8 mouse cellular contexts compared by ENCODE assay signal in the genomic region with DNA sequence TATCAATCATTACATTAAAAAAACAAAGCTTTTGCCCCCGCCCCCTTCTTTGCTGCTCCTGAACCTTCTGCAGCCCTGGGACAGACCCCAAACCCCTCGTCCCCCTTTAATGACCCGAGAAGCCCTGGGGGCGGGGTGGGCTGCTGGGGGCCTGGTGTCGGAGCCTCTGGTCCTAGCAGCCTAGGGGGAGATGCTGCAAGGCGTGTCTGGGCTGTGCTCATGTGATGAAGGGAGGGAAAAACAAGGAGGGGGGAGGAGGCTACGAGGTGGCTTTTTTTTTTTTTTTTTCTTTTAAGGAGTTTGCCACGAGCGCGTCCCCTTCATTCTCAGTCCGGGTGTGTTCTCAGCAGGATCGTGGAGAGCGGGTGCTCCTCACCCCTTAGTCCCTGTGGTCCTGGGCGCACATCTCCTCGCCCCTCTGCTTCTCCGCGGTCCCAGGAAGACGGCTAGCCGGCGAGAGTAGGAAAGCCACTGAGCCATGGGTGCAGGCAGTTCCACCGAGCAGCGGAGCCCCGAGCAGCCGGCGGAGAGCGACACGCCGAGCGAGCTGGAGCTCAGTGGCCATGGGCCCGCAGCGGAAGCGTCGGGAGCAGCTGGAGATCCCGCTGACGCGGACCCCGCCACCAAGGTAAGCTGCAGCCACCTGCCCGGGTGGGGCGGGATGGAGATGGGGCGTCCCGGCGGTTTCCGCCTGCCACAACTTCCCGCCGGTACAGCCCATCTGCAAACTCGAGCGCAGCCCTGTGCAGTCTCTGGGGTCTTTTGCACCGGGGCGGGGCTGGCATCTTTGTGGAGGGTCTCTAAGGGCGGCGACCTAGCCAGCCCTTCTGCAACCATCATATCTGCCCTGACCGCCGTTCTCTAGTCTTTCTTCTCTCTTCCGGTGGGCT. TPM values are rescaled to one million over a fixed set of nuclear protein-coding genes. Genes with fewer than 3 reads are reported as not detected.
DNase-seq lines count a peak whose midpoint lies in the region; ATAC-seq and TF ChIP-seq lines count a peak whose summit lies in the region.

A gene (plus strand): TSS at position 340 of the 890 bp plus-strand sequence.

- peak within 1 kb of the TSS; percentile 82 for H3K4me3 ChIP-seq in gastrocnemius, adult 2 months
- H3K4me3 ChIP-seq in hindbrain, embryonic 12.5 days, result peak within 1 kb of the TSS; percentile 79

- peak within 1 kb of the TSS; percentile 82 for H3K27ac ChIP-seq in gastrocnemius, adult 2 months
- peak within 1 kb of the TSS; percentile 86 for H3K27ac ChIP-seq in hindbrain, embryonic 12.5 days

- intact Hi-C loops in gastrocnemius, adult 2 months (cut with DNase I), result no loop called here
- intact Hi-C loops in left cerebral cortex, postnatal 14 days (cut with DNase I), result no loop called here

- peak; percentile 48 for DNase-seq in gastrocnemius, adult 2 months
- DNase-seq in gastrocnemius, adult 8-10 months (ENCODE audit: low spot score in 2 of 2), result no peak
- peak; percentile 61 for DNase-seq in cerebellum, adult 8-10 months
- peak in 1 of 2 experiments; percentile 43 for DNase-seq in frontal cortex, adult 2 months (ENCODE audit: extremely low spot score in 1 of 2, low spot score in 1 of 2)
- peak; percentile 10 to 49 for DNase-seq in left cerebral cortex, postnatal 14 days (ENCODE audit: low spot score in 2 of 2)
- peak; percentile 58 for DNase-seq in mesoderm, embryonic 11.5 days (ENCODE audit: low read depth, low spot score)
- peak; percentile 19 to 36 for DNase-seq in spleen, postnatal 10 days (ENCODE audit: low spot score in 2 of 2)

- peak; percentile 78 for ATAC-seq in hindbrain, embryonic 12.5 days (ENCODE audit: low FRiP score)

- TF ChIP-seq CTCF in gastrocnemius, adult 2 months (IDR thresholded peaks at IDR 0.05), result no peak

- peak within 1 kb of the TSS; percentile 89 for H3K9ac ChIP-seq in hindbrain, embryonic 12.5 days

- H3K4me1 ChIP-seq in hindbrain, embryonic 12.5 days, result 0 out of 2 replicates have a peak, but pooled peaks cover 11% of the 10 kb centered on the region

- WGBS in hindbrain, embryonic 12.5 days, result under 1% methylated on average over 54 of the region's 54 CpGs

- H3K9me3 ChIP-seq in hindbrain, embryonic 12.5 days (replicated peaks), result no peaks in the 10 kb centered on the region

- H3K4me2 ChIP-seq in hindbrain, embryonic 12.5 days (replicated peaks), result peak within 1 kb of the TSS; percentile 83

- H3K27me3 ChIP-seq in hindbrain, embryonic 12.5 days, result no peaks in the 10 kb centered on the region

- no peaks in the 10 kb centered on the region for H3K36me3 ChIP-seq in hindbrain, embryonic 12.5 days

RNA-seq across cellular contexts. Expression of the gene that starts here (rescaled TPM):
- total RNA-seq in gastrocnemius, adult 2 months (2021), result 10 to 100 TPM in 1 of 2 experiments, 1 to 10 TPM in 1; 6.2 to 16.6 TPM
- total RNA-seq in gastrocnemius, adult 8-10 months (2022), result 1 to 10 TPM; 5.5 to 8.5 (median 6.7) TPM
- polyA plus RNA-seq in frontal cortex, adult 2 months (2012; rRNA removed), result 14.2 and 14.4 TPM in 2 replicates
- polyA plus RNA-seq in hindbrain, embryonic 12.5 days (2016; fragmentation: Nextera tagmentation; extraction: Ambion mirVana), result 107 and 116 TPM in 2 replicates
- 10 to 100 TPM; 17.4 to 17.7 TPM for total RNA-seq in left cerebral cortex, postnatal 14 days (2021)

Comparison
In these comparisons a context has a peak if more than half of its experiments do, and no peak if none do; other contexts are left out.
1. DNase-seq: peak in gastrocnemius, adult 2 months (single experiment), cerebellum, adult 8-10 months (single experiment), left cerebral cortex, postnatal 14 days (2 of 2), mesoderm, embryonic 11.5 days (single experiment) and spleen, postnatal 10 days (2 of 2); none in gastrocnemius, adult 8-10 months (0 of 2).